Comparison of ENCODE assay signal across 9 mouse cellular contexts in the genomic region with DNA sequence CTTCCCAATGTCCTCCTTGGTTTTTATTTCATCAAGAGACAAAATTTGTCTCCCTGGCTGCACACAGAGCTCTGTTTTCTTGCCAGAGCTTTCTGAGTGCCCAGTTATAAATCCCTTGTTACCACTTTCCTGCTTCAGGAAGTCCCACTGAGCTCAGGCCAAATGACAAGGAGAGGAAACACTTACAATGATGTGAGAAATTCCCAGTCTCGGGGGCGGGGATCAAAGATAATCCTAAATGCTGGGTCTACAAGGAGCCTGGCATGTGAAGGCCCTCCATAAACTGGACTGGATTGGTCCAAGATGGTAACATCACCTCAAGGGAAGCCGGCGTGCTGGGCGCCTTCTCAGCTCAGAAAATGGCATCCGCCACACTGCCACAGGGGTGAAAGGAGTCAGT. TPM values are rescaled to one million over a fixed set of nuclear protein-coding genes. Genes with fewer than 3 reads are reported as not detected.
DNase-seq lines count a peak whose midpoint lies in the region; ATAC-seq lines count a peak whose summit lies in the region.
"Had no signal": no experiment of that assay in that cellular context is flagged by ENCODE, and none has a peak within 500 bp of the region (broad histone marks: within the 10 kb centered on the region; RNA-seq: fewer than 3 reads in every experiment).

No protein-coding gene starts in this region.

- no peak overlapping the region for H3K4me2 ChIP-seq in liver, embryonic 11.5 days
- peak overlapping the region; percentile 30 for H3K4me2 ChIP-seq in limb, embryonic 12.5 days
- H3K4me2 ChIP-seq in stomach, embryonic 15.5 days = no peak overlapping the region

- peak overlapping the region; percentile 19; the same call in 1 of the 2 replicates for H3K27ac ChIP-seq in liver, embryonic 11.5 days (ENCODE audit: low read depth, low read length)
- H3K27ac ChIP-seq in limb, embryonic 12.5 days = peak overlapping the region; percentile 80
- H3K27ac ChIP-seq in stomach, embryonic 15.5 days = peak overlapping the region; percentile 46
- H3K27ac ChIP-seq: liver, embryonic 14.5 days had no signal

- H3K9ac ChIP-seq in liver, embryonic 11.5 days (ENCODE audit: low read depth, low read length) = no peak overlapping the region
- no peak overlapping the region for H3K9ac ChIP-seq in limb, embryonic 12.5 days (replicated peaks)
- H3K9ac ChIP-seq in stomach, embryonic 15.5 days = no peak overlapping the region
- H3K9ac ChIP-seq: liver, embryonic 14.5 days had no signal

- 64% methylated on average over 6 of the region's 6 CpGs for WGBS in liver, embryonic 11.5 days
- WGBS in limb, embryonic 12.5 days = 37% methylated on average over 6 of the region's 6 CpGs
- 84% methylated on average over 6 of the region's 6 CpGs for WGBS in stomach, embryonic 15.5 days

- no peak for DNase-seq in liver, embryonic 11.5 days (ENCODE audit: low spot score)
- DNase-seq in liver = no peak
- DNase-seq in heart, postnatal 36 days = peak; percentile 41 to 47
- no peak for DNase-seq in T-cell, adult 2 months (ENCODE audit: low spot score)
- no peak for DNase-seq in urinary bladder, adult 2 months (ENCODE audit: low spot score)
- no peak for DNase-seq in MN1 (ENCODE audit: low spot score)

- ATAC-seq in liver, embryonic 11.5 days (replicated peaks; ENCODE audit: low FRiP score) = no peak
- no peak for ATAC-seq in limb, embryonic 12.5 days (ENCODE audit: insufficient number of reproducible peaks, insufficient read depth, low FRiP score, low TSS enrichment, low read depth)
- ATAC-seq in stomach, embryonic 15.5 days (ENCODE audit: insufficient read depth, low FRiP score, low read depth) = no peak

- no peaks in the 10 kb centered on the region for H3K36me3 ChIP-seq in liver, embryonic 11.5 days (ENCODE audit: control insufficient read depth, insufficient read depth, low read length)
- H3K36me3 ChIP-seq in limb, embryonic 12.5 days = no peaks in the 10 kb centered on the region
- no peaks in the 10 kb centered on the region for H3K36me3 ChIP-seq in stomach, embryonic 15.5 days

- peaks cover 16% of the 10 kb centered on the region for H3K4me1 ChIP-seq in liver, embryonic 11.5 days (replicated peaks; ENCODE audit: control insufficient read depth, insufficient read depth, low read length)
- peaks cover 92% of the 10 kb centered on the region for H3K4me1 ChIP-seq in limb, embryonic 12.5 days (replicated peaks)
- peaks cover 36% of the 10 kb centered on the region for H3K4me1 ChIP-seq in stomach, embryonic 15.5 days

- intact Hi-C loops in heart, postnatal 36 days (cut with DNase I) = loop anchor here (2.0 kb wide), 1 partner anchor 26 kb away; no protein-coding TSS in a partner anchor

- H3K4me3 ChIP-seq in liver, embryonic 11.5 days (ENCODE audit: low read depth, low read length) = no peak overlapping the region
- H3K4me3 ChIP-seq in limb, embryonic 12.5 days (replicated peaks) = no peak overlapping the region; the same call in 1 of the 2 replicates
- no peak overlapping the region for H3K4me3 ChIP-seq in stomach, embryonic 15.5 days (replicated peaks)

- H3K9me3 ChIP-seq in liver, embryonic 11.5 days (ENCODE audit: control insufficient read depth, low read length) = no peaks in the 10 kb centered on the region
- no peaks in the 10 kb centered on the region; the same call in 1 of the 2 replicates for H3K9me3 ChIP-seq in limb, embryonic 12.5 days
- no peaks in the 10 kb centered on the region for H3K9me3 ChIP-seq in stomach, embryonic 15.5 days

- no peaks in the 10 kb centered on the region for H3K27me3 ChIP-seq in liver, embryonic 11.5 days (replicated peaks; ENCODE audit: control insufficient read depth, insufficient read depth, low read length)
- no peaks in the 10 kb centered on the region for H3K27me3 ChIP-seq in limb, embryonic 12.5 days
- no peaks in the 10 kb centered on the region for H3K27me3 ChIP-seq in stomach, embryonic 15.5 days (replicated peaks)

RNA-seq across cellular contexts. Expression of gene Glod4, which starts 49.3 kb away (rescaled TPM):
- polyA plus RNA-seq in liver, embryonic 11.5 days (2014; fragmentation: Nextera tagmentation; extraction: Ambion mirVana) = 137 and 144 TPM in 2 replicates
- 10 to 100 TPM; 39.4 to 40.1 TPM for total RNA-seq in heart, postnatal 36 days (2021)
- 125 and 136 TPM in 2 replicates for polyA plus RNA-seq in limb, embryonic 12.5 days (2016; fragmentation: Nextera tagmentation; extraction: Ambion mirVana)
- 119 and 123 TPM in 2 replicates for polyA plus RNA-seq in stomach, embryonic 15.5 days (2015; fragmentation: Nextera tagmentation; extraction: Ambion mirVana)
- polyA plus RNA-seq in urinary bladder, adult 2 months (2012; rRNA removed) = 36.0 and 48.4 TPM in 2 replicates

RNA-seq across cellular contexts. Expression of gene Mrm3, which starts 49.3 kb away (rescaled TPM):
- 36.3 and 37.0 TPM in 2 replicates for polyA plus RNA-seq in liver, embryonic 11.5 days (2014; fragmentation: Nextera tagmentation; extraction: Ambion mirVana)
- 10 to 100 TPM; 20.5 to 27.9 TPM for total RNA-seq in heart, postnatal 36 days (2021)
- 23.0 and 23.9 TPM in 2 replicates for polyA plus RNA-seq in limb, embryonic 12.5 days (2016; fragmentation: Nextera tagmentation; extraction: Ambion mirVana)
- 24.7 and 25.8 TPM in 2 replicates for polyA plus RNA-seq in stomach, embryonic 15.5 days (2015; fragmentation: Nextera tagmentation; extraction: Ambion mirVana)
- polyA plus RNA-seq in urinary bladder, adult 2 months (2012; rRNA removed) = 9.6 and 10.5 TPM in 2 replicates

Comparison
In these comparisons a context has a peak if more than half of its experiments do, and no peak if none do; other contexts are left out.
1. DNase-seq: peak in heart, postnatal 36 days (2 of 2); none in liver, embryonic 11.5 days (single experiment), liver (single experiment), T-cell, adult 2 months (single experiment), urinary bladder, adult 2 months (single experiment) and MN1 (single experiment).
2. H3K27ac ChIP-seq: peak in every context shown above with its lines; median percentile 80 in limb, embryonic 12.5 days; 46 in stomach, embryonic 15.5 days; 19 in liver, embryonic 11.5 days.